Mouse (Mus musculus) right cerebral cortex, adult 2 months (tissue): ENCODE data around the gene Nav2.

Experiments used
- DNase-seq, 2 experiments: peaks; one replicate each; pipeline ENCODE4 v3.0.0; 2021 to 2022; ENCODE audit warnings: low spot score in 2 of 2

Gene Nav2

GRCm38 (mm10) chr7:48888751-48889150, 19.8 kb upstream of the Nav2 start:
- DNase-seq = no peak

GRCm38 (mm10) chr7:48891029-48891428, 17.5 kb upstream of the Nav2 start:
- no peak for DNase-seq

GRCm38 (mm10) chr7:48893093-48893492, 15.4 kb upstream of the Nav2 start:
- no peak for DNase-seq

GRCm38 (mm10) chr7:48894152-48894551, 14.4 kb upstream of the Nav2 start:
- peak; percentile 84 to 85 for DNase-seq

GRCm38 (mm10) chr7:48894763-48895162, 13.8 kb upstream of the Nav2 start:
- peak in 1 of 2 experiments; percentile 6 for DNase-seq

GRCm38 (mm10) chr7:48895475-48895874, 13.0 kb upstream of the Nav2 start:
- no peak for DNase-seq

GRCm38 (mm10) chr7:48896051-48896450, 12.5 kb upstream of the Nav2 start:
- DNase-seq = no peak

- no peak for DNase-seq
Observed at GRCm38 (mm10) chr7:48897539-48898163, 10.9 kb upstream of the Nav2 start.

- no peak for DNase-seq
Observed at GRCm38 (mm10) chr7:48898416-48898815, 10.1 kb upstream of the Nav2 start.

- no peak for DNase-seq
Observed at GRCm38 (mm10) chr7:48900408-48901167, 7.9 kb upstream of the Nav2 start.

- no peak for DNase-seq
Observed at GRCm38 (mm10) chr7:48902454-48902853, 6.1 kb upstream of the Nav2 start.

- DNase-seq = no peak
Observed at GRCm38 (mm10) chr7:48909342-48909671, 791 bp downstream of the Nav2 start.

- DNase-seq = no peak
Observed at GRCm38 (mm10) chr7:48910282-48910681, 1.8 kb downstream of the Nav2 start.

GRCm38 (mm10) chr7:48911146-48911545, 2.6 kb downstream of the Nav2 start:
- no peak for DNase-seq

- DNase-seq = no peak
Observed at GRCm38 (mm10) chr7:48914630-48915506, 6.4 kb downstream of the Nav2 start.

- no peak for DNase-seq
Observed at GRCm38 (mm10) chr7:48917463-48917862, 8.9 kb downstream of the Nav2 start.

- no peak for DNase-seq
Observed at GRCm38 (mm10) chr7:48917988-48918387, 9.5 kb downstream of the Nav2 start.

GRCm38 (mm10) chr7:48918389-48918788, 9.9 kb downstream of the Nav2 start:
- DNase-seq = no peak

GRCm38 (mm10) chr7:48923620-48924019, 15.1 kb downstream of the Nav2 start:
- no peak for DNase-seq

- DNase-seq = no peak
Observed at GRCm38 (mm10) chr7:48925214-48925613, 16.7 kb downstream of the Nav2 start.

GRCm38 (mm10) chr7:48928364-48928763, 19.8 kb downstream of the Nav2 start:
- peak; percentile 55 to 67 for DNase-seq

- DNase-seq = peak; percentile 22 to 47
Observed at GRCm38 (mm10) chr7:48930399-48930798, 21.9 kb downstream of the Nav2 start.

GRCm38 (mm10) chr7:48932138-48932537, 23.6 kb downstream of the Nav2 start:
- DNase-seq = no peak
